Mouse (Mus musculus) midbrain, embryonic 14.5 days (tissue): ENCODE data around the gene Gm20390. TPM values are rescaled to one million over a fixed set of nuclear protein-coding genes. Genes with fewer than 3 reads are reported as not detected.

ENCODE experiments used
- ATAC-seq: fragments of 200-750 bp; cut with Nextera tagmentation; 2 replicates; pipeline ENCODE4 v1.8.0; 2017; ENCODE audit warnings: moderate number of reproducible peaks, moderate library complexity; ENCODE audit not compliant: low FRiP score, low TSS enrichment
- DNase-seq: peaks from one replicate; pipeline ENCODE4 v3.0.0-alpha.2; 2015
- H3K27ac ChIP-seq: fragments of 300-500 bp; sonication (generic); replicated peaks from 2 replicates; pipeline ENCODE4 v1.5.1; 2014; ENCODE audit warnings: mild to moderate bottlenecking, low read depth, low read length, moderate library complexity
- H3K27me3 ChIP-seq: fragments of 300-500 bp; sonication (generic); 2 replicates; pipeline ENCODE4 v1.6.1; 2014; ENCODE audit warnings: low read length, control low read depth, mixed read lengths; ENCODE audit not compliant: control insufficient read depth, insufficient read depth
- H3K36me3 ChIP-seq: fragments of 300-500 bp; sonication (generic); 2 replicates; pipeline ENCODE4 v1.6.1; 2014; ENCODE audit warnings: low read length, control low read depth; ENCODE audit not compliant: control insufficient read depth, insufficient read depth
- H3K4me1 ChIP-seq: fragments of 300-500 bp; sonication (generic); 2 replicates; pipeline ENCODE4 v1.6.1; 2014; ENCODE audit warnings: mild to moderate bottlenecking, antibody characterized with exemption, low read length, control low read depth; ENCODE audit not compliant: control insufficient read depth, insufficient read depth
- H3K4me2 ChIP-seq: fragments of 300-500 bp; sonication (generic); 2 replicates; pipeline ENCODE4 v1.6.1; 2014; ENCODE audit warnings: mild to moderate bottlenecking, low read length, moderate library complexity
- H3K4me3 ChIP-seq: fragments of 300-500 bp; sonication (generic); replicated peaks from 2 replicates; pipeline ENCODE4 v1.5.1; 2014; ENCODE audit warnings: low read depth, low read length
- H3K9ac ChIP-seq: fragments of 300-500 bp; sonication (generic); replicated peaks from 2 replicates; pipeline ENCODE4 v1.6.1; 2014; ENCODE audit warnings: mild to moderate bottlenecking, low read length, moderate library complexity
- H3K9me3 ChIP-seq: fragments of 300-500 bp; sonication (generic); 2 replicates; pipeline ENCODE4 v1.6.1; 2016; ENCODE audit warnings: low read length, control low read depth, mixed read lengths; ENCODE audit not compliant: control insufficient read depth
- WGBS: fragments of 180-500 bp; shearing (Covaris S2); extraction: QIAGEN DNeasy Blood & Tissue Kit; methylation state at CpG from one replicate; pipeline ENCODE4 v1.1.7; 2014; 5-methylcytosine and 5-hydroxymethylcytosine counted together
- polyA plus RNA-seq: library from polyadenylated mRNA; unstranded; fragments of >200 nt; fragmentation: Nextera tagmentation; extraction: Ambion mirVana; gene quantifications from 2 replicates; pipeline ENCODE4 v1.2.1, GENCODE M21; 2014

The Gm20390 gene
- polyA plus RNA-seq, 1 experiment from 2014 or later = 269 TPM

GRCm38 (mm10) chr11:93994531-93994930, 26.4 kb upstream of the Gm20390 start:
- H3K4me1 ChIP-seq = peaks cover 25% of the 10 kb centered on the region
- H3K4me3 ChIP-seq = no peak overlapping the region
- H3K36me3 ChIP-seq = no peaks in the 10 kb centered on the region
- H3K9me3 ChIP-seq = no peaks in the 10 kb centered on the region
- WGBS = 61% methylated on average over 5 of the region's 5 CpGs
- no peak overlapping the region for H3K27ac ChIP-seq
- ATAC-seq (no peak), DNase-seq (no peak)
- H3K9ac ChIP-seq = no peak overlapping the region
- no peaks in the 10 kb centered on the region for H3K27me3 ChIP-seq
- peak overlapping the region; percentile 93 for H3K4me2 ChIP-seq

DNA sequence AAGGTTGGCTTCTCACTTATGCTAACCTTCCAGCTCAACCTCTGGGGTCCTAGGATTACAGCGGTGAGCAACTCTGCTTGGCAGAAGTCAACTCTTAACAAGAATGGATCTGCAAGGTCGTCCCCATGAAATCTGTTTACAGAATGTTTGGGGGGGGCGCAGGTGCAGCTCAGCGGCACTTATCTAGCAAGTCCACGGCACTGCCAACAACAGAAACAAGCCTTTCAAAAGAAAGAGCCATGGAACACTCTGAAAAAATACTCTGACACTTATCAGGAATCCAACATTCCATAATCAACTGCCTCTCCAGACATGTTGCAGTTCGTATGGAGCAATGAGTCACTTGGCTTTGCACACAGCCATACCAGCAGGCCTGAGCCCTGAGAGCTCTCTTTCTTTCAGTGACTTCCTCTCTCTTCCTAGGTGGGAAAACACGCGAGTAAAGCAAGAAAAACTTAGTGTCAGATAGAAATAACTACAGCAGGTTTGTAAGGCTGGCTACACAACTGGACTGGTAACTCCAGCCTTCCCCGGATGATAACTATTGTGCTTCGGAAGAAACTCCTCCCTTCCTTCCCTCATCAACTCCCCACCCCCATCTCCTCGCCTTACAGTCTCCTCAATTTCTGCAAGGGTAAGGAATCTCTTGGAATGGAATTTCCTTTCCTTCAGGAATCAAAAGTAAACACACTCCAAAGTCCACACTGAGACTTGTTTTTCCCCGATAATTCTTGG, 20.4 kb upstream of the Gm20390 start:
- Histone ChIP-seq H3K27ac (no peak overlapping the region), H3K4me3 (no peak overlapping the region), H3K4me2 (no peak overlapping the region), H3K36me3 (no peaks in the 10 kb centered on the region), H3K9ac (no peak overlapping the region), H3K9me3 (no peaks in the 10 kb centered on the region), H3K27me3 (no peaks in the 10 kb centered on the region), H3K4me1 (no peaks in the 10 kb centered on the region)
- WGBS = 74% methylated on average over 12 of the region's 12 CpGs
- no peak for DNase-seq
- no peak for ATAC-seq

GRCm38 (mm10) chr11:93987625-93988327, 19.7 kb upstream of the Gm20390 start:
- no peaks in the 10 kb centered on the region for H3K9me3 ChIP-seq
- no peak for ATAC-seq
- H3K4me2 ChIP-seq = no peak overlapping the region
- no peaks in the 10 kb centered on the region for H3K4me1 ChIP-seq
- no peak overlapping the region for H3K4me3 ChIP-seq
- no peaks in the 10 kb centered on the region for H3K27me3 ChIP-seq
- no peak overlapping the region for H3K9ac ChIP-seq
- no peak overlapping the region for H3K27ac ChIP-seq
- WGBS = 76% methylated on average over 8 of the region's 8 CpGs
- no peak for DNase-seq
- no peaks in the 10 kb centered on the region for H3K36me3 ChIP-seq

- Histone ChIP-seq H3K4me2 (no peak overlapping the region), H3K9me3 (no peaks in the 10 kb centered on the region), H3K27me3 (no peaks in the 10 kb centered on the region), H3K4me3 (no peak overlapping the region), H3K9ac (no peak overlapping the region), H3K4me1 (no peaks in the 10 kb centered on the region), H3K27ac (no peak overlapping the region), H3K36me3 (no peaks in the 10 kb centered on the region)
- DNase-seq (no peak), ATAC-seq (no peak)
- 88% methylated on average over 4 of the region's 4 CpGs for WGBS
Observed at GRCm38 (mm10) chr11:93987026-93987425, 18.9 kb upstream of the Gm20390 start.

DNA sequence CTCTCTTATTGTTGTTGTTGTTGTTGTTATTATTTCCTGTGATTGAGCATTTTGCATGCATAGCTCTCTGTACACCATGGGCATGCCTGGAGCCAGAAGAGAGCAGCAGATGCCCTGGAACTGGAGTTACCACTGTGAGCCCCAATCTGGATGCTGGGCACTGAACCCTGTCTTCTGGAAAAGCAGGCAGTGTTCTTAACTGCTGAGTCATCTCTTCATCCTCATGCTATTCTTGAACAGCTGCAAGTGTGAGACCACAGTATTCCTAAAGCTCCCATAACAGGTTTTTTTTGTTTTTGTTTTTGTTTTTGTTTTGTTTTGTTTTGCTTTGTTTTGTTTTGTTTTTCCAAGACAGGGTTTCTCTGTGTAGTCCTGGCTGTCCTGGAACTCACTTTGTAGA, 18.2 kb upstream of the Gm20390 start:
- no peak overlapping the region for H3K4me2 ChIP-seq
- H3K4me3 ChIP-seq = no peak overlapping the region
- no peaks in the 10 kb centered on the region for H3K9me3 ChIP-seq
- no peaks in the 10 kb centered on the region for H3K27me3 ChIP-seq
- no peak for DNase-seq
- no peak overlapping the region for H3K9ac ChIP-seq
- H3K36me3 ChIP-seq = no peaks in the 10 kb centered on the region
- no peaks in the 10 kb centered on the region for H3K4me1 ChIP-seq
- no peak for ATAC-seq
- no peak overlapping the region for H3K27ac ChIP-seq

- no peak overlapping the region for H3K9ac ChIP-seq
- DNase-seq (no peak), ATAC-seq (no peak)
- no peaks in the 10 kb centered on the region for H3K9me3 ChIP-seq
- no peak overlapping the region for H3K27ac ChIP-seq
- WGBS = 90% methylated on average over 5 of the region's 5 CpGs
- H3K36me3 ChIP-seq = no peaks in the 10 kb centered on the region
- no peak overlapping the region for H3K4me3 ChIP-seq
- H3K27me3 ChIP-seq = no peaks in the 10 kb centered on the region
- H3K4me2 ChIP-seq = no peak overlapping the region
- no peaks in the 10 kb centered on the region for H3K4me1 ChIP-seq
Observed at GRCm38 (mm10) chr11:93985265-93985664, 17.2 kb upstream of the Gm20390 start.

DNA sequence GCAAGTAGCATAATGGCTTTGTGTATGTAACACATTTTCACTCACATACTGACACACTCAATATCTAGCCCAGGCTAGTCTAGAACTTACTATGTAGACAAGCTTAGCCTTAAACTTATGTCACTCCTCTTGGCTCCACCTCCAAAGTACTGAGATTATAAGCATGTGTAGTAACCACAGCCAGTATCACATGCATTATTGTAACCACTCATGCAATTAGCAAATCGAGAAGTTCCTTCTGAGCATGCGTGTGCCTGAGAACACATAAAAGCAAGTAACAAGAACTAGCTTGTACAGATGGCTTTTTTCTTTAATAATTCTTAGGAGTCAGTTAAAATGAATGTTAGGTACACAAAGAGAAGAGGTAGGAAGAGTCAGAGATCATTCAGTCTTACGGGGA, 16.5 kb upstream of the Gm20390 start:
- H3K27me3 ChIP-seq = no peaks in the 10 kb centered on the region
- no peaks in the 10 kb centered on the region for H3K9me3 ChIP-seq
- ATAC-seq (no peak), DNase-seq (no peak)
- no peak overlapping the region for H3K9ac ChIP-seq
- no peak overlapping the region for H3K4me2 ChIP-seq
- no peaks in the 10 kb centered on the region for H3K4me1 ChIP-seq
- no peak overlapping the region for H3K4me3 ChIP-seq
- 93% methylated on average over 3 of the region's 3 CpGs for WGBS
- no peaks in the 10 kb centered on the region for H3K36me3 ChIP-seq
- no peak overlapping the region for H3K27ac ChIP-seq

GRCm38 (mm10) chr11:93979502-93980049, 11.5 kb upstream of the Gm20390 start:
- H3K27ac ChIP-seq = no peak overlapping the region
- no peak overlapping the region for H3K4me3 ChIP-seq
- H3K9me3 ChIP-seq = no peaks in the 10 kb centered on the region
- no peaks in the 10 kb centered on the region for H3K4me1 ChIP-seq
- H3K4me2 ChIP-seq = no peak overlapping the region
- H3K9ac ChIP-seq = no peak overlapping the region
- H3K27me3 ChIP-seq = no peaks in the 10 kb centered on the region
- DNase-seq (no peak), ATAC-seq (no peak)
- H3K36me3 ChIP-seq = no peaks in the 10 kb centered on the region
- 60% methylated on average over 6 of the region's 6 CpGs for WGBS

DNA sequence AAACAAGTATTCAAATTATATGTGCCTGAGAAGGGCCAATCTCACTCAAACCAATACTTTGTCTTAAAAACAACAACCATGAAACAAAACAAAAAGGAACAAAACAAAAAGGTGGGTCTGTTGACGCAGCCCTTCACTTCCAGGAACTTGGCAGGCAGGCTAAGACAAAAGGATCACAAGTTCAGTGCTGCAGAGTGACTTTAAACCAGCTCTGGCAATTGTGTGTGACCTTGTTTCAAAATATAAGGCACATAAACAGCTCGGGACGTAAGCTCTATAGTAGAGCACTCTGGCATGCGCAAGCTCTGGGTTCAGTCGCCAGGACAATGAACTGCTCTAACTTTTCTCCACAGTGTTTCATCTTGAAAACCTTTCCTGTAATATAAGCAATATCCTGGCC, 4.9 kb upstream of the Gm20390 start:
- H3K36me3 ChIP-seq = no peaks in the 10 kb centered on the region
- H3K27me3 ChIP-seq = no peaks in the 10 kb centered on the region
- H3K4me2 ChIP-seq = no peak overlapping the region
- DNase-seq (no peak), ATAC-seq (no peak)
- WGBS = 91% methylated on average over 5 of the region's 5 CpGs
- 0 out of 2 replicates have a peak, but pooled peaks cover 3% of the 10 kb centered on the region for H3K4me1 ChIP-seq
- H3K4me3 ChIP-seq = no peak overlapping the region
- no peaks in the 10 kb centered on the region for H3K9me3 ChIP-seq
- no peak overlapping the region for H3K27ac ChIP-seq
- H3K9ac ChIP-seq = no peak overlapping the region
